Mouse (Mus musculus): Measurements from ENCODE around the gene Gbp6.
A peak's percentile ranks its signal among the peaks of the same experiment; 100 is the strongest.
"Not testable (repeated sequence)": the region's sequence is repeated elsewhere in the genome, so short reads cannot be mapped to it uniquely, and the experiment has no call there.

Gbp6 gene

GRCm38 (mm10) chr5:105293226-105294165 lies at the start of gene Gbp6, which contains the start of gene Gm43302:
TSS of gene Gbp6 (minus strand) at chr5:105293698.
TSS of gene Gm43302 (minus strand) at chr5:105293695.
- peak; percentile 62 for DNase-seq

GRCm38 (mm10) chr5:105341281-105341680 lies 47.8 kb upstream of the Gbp6 start:
- no peak for DNase-seq

DNA sequence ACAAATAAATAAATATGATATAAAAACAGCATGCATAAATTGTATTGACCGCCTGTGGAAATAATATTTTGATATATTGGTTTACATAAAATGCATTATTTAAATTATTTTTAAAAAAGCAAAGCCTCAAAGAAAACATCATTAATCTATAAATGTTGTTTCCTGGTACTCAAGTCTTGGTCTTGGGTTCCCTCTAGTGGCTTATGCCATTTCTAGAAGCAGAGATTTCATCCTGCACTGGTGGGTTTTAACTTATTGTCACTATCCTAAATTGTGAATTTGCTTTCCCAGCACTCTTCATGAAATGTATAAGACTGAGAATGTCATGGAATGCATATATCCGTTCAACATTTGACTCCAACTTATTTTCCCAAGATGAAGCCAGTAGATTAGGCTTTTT lies 29.0 kb upstream of the Gbp6 start:
- DNase-seq: peak; percentile 38

- DNase-seq: no peak
Observed at GRCm38 (mm10) chr5:105310941-105311340, 17.4 kb upstream of the Gbp6 start.

DNA sequence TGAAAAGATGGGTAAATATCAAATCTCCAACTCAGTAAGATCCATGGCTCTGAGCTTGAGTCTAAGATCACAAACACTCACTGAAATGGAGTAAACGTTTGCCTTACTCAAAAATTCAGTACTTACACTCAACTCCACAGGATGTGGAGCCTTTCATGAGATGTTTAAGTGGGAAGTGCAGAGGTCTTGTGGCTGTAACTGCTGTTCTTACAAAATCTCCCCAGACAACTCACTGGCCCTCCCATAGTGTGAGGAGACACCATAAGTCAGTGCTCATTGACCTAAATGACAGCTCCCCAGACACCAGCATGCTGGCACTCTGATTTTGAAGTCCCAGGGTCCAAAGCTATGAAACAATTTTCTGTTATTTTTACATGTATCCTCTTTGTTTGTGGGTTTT lies 15.7 kb upstream of the Gbp6 start:
- not testable (repeated sequence) for DNase-seq

DNA sequence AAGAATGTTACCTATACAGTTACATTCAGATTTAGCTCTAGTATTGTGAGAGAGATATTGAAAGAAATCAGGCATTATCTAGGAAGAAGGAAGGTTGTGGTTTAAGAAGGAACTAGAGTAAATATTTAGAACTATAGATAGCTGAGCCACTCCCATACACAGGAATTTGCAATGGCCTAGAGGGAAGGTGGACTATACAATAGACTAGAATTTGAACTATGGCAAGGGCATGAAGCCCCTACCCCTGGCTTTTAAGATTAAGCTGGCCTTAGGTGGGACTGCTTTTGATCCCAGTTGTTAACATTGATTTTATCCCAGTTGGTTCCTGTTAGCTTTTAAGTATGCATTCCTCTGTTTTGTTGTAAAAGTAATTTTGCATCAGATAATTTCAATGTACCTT lies 13.4 kb upstream of the Gbp6 start:
- not testable (repeated sequence) for DNase-seq

DNA sequence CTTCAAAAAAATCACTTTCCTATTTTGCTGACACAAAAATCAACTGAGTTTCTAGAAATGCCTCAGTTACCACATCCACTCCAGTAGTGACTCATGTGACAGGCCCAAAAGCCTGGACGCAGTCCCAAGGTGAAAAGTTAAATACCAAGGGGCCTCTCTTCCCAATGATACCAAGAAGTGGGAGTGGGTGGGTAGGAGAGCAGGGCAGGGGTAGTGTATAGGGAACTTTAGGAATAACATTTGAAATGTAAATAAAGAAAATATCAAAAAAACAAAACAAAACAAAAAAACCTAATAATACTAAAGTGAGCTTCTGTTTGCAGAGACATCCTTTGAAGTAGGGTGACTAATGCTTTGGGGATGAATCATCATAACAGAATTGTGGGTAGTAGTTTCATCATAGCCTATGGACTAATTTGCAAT lies 12.7 kb upstream of the Gbp6 start:
- DNase-seq: no peak

- DNase-seq: not testable (repeated sequence)
Observed at GRCm38 (mm10) chr5:105305671-105306070, 12.2 kb upstream of the Gbp6 start.

GRCm38 (mm10) chr5:105301963-105302362 lies 8.5 kb upstream of the Gbp6 start:
- DNase-seq: no peak

- no peak for DNase-seq
Observed at GRCm38 (mm10) chr5:105301531-105301930, 8.0 kb upstream of the Gbp6 start.

DNA sequence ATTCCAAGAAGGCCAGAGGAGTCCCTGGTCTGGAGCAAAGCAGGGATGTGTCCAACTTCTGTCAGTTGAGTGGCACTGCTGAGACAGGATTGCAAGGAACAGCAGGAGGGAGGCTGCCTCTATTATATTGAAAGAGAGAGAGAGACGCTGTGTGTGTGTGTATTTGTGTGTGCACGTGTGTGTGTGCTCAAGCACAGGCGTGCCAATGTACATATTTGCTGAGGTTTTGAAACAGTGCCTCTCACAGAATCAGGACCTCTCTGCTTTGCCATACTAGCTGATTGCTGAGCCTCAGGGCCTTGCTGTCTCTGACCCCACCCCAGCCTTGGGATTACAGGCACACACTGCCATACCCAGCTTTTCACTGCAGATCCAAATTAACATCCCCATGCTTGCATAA lies 2.2 kb upstream of the Gbp6 start:
- DNase-seq: peak; percentile 5

DNA sequence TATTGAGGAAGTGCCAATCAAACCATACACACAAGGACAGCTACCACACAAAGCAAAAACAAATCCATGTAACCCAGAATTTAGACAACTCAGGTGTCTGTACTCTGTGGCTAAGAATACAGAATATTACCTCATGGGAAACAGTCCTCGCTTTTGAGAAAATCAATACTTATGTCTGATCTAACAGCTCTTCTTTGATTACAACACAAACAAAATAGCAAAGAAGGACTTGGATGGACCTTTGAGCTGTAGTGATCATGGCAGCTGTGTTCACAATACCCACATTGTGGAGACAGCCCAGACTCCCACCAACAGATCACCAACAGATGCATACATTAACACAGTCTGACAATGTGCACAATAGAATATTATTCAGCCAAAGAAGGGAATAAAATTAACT lies 1.0 kb downstream of the Gbp6 start:
- DNase-seq: no peak

DNA sequence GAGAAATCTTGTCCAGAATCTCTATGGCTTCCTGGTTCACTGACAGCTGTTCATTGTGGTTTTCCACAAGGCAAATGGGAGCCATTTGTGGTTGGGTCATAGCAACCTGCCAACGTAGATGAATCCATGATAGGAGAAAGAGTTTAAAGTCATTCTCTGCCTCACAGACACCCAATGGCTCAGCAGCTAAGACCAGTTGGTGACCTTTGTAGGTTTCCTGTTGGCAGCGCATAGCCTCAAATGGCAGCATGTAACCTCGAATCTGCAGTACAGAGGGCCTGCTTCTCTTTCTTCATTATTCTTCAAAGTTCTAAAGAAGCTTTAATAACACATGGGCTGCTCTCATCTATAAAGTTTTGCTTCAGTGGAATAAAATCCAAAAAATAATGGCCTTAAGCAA lies 2.6 kb downstream of the Gbp6 start:
- not testable (repeated sequence) for DNase-seq

GRCm38 (mm10) chr5:105260673-105261072 lies 32.8 kb downstream of the Gbp6 start:
- not testable (repeated sequence) for DNase-seq

GRCm38 (mm10) chr5:105252491-105252890 lies 41.0 kb downstream of the Gbp6 start:
- DNase-seq: no peak

DNA sequence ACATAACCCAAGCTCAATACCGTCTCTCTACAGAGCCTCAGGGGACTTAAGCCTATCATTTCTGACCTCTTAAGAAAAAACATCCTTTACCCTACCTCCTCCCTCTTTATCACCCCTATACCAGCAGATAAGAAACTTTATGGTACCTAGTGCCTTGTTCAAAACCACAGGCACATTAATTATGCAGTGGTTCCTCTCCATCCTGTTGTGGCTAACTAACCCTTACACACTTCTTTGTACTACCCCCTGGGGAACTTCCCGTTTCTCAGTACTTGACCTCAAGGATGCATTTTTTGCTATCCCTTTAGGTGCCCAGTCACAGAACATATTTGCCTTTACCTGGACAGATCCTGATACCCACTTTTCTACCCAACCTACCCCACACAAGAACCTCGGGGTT lies 48.8 kb downstream of the Gbp6 start:
- not testable (repeated sequence) for DNase-seq

DNA sequence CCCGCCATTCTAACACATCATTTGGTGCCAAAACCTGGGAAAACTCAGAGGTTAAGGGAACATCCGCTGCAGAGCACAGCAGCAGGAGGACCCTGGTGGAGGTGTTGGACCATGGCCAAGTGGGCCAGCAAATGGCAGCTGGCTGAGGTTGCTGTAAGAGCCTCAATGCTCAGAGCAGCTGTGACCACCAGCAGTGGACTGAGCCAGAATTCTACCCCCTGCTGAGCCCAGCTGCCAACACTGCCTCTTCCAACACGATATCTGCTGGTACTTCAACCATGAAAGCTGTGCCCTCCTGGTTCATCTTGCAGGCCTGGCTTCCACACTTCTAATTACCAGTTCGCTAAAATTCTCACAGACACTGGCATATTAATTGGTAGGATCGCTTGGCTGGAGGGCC lies 52.5 kb downstream of the Gbp6 start:
- DNase-seq: peak; percentile 6

GRCm38 (mm10) chr5:105239483-105240047 lies 53.9 kb downstream of the Gbp6 start, which contains the start of gene Gbp10:
TSS of gene Gbp10 (minus strand) at chr5:105239533.
- peak; percentile 60 for DNase-seq

DNA sequence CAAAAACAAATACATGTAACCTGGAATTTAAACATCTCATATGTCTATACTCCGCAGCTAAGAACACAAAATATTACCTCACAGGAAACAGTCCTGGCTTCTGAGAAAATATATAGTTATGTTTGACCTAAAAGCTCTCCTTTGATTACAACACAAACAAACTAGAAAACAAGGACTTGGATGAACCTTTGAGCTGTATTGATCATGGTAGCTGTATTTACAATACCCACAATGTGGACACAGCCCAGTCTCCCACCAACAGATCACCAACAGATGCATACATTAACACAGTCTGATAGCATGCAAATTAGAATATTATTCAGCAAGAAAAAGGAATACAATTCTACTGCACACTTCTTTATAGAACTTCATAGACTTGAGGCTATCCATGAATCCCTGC lies 55.1 kb downstream of the Gbp6 start:
- not testable (repeated sequence) for DNase-seq

DNA sequence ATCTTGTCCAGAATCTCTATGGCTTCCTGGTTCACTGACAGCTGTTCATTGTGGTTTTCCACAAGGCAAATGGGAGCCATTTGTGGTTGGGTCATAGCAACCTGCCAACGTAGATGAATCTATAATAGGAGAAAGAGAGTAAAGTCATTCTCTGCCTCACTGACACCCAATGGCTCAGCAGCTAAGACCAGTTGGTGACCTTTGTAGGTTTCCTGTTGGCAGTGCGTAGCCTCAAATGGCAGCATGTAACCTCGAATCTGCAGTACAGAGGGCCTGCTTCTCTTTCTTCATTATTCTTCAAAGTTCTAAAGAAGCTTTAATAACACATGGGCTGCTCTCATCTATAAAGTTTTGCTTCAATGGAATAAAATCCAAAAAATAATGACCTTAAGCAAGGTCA lies 57.5 kb downstream of the Gbp6 start:
- DNase-seq: not testable (repeated sequence)
